Mouse (Mus musculus) hindlimb bud, embryonic 11.5 days (tissue): ENCODE measurements around the gene Sik1.

Experiments
- DNase-seq: peaks from one replicate; pipeline ENCODE4 v3.0.0-alpha.2; 2012; ENCODE audit warnings: low read depth, low spot score; ENCODE audit errors: extremely low spot score

The Sik1 gene

DNA sequence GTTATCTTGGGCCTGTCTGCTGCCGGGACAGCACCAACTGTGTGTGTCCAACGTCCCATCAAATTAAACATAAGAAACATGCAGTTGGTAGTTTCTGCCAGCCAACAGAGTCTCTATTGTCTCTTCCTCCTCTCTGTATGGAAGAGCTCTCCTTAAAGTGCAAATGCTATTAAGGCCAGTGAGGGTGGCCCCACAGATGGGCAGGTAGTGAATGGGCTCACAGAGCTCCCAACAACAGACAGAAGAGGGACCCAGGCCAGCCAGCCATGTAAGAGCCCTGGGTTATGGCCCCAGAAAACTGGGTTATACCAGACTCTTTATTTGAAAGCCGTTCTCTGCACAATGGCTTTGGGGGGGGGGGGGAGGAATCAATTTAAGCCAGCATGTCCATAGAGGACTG, 21.2 kb upstream of the Sik1 start:
- no peak for DNase-seq

DNA sequence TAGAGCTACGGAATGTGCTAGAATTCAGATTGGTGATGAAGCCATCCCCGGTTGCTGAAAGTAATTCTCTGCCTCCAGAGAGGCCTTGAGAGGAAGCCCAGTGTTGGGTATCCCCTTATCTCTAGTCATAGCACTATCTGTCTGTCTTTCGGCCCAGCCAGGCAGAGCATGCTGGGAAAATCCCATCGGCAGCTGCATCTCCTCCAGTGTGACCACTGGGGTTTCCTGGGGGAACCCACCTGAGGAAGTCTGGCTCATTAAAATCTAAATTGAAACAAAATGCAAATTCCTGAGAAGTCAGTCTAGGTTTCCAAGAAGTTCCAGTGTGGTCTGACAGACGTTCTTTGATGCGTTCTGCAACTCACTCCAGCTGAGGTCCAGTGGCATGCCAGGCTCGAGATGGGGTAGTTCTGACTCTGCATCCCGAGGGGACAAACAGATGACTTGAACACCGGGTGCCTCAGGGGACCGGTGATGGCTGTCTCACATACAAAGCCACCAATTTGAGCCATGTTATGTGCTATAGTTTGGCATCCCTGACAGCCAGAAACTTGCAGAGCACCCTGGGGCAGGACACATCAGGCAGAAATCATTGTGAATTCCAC, 19.8 kb upstream of the Sik1 start:
- no peak for DNase-seq

DNA sequence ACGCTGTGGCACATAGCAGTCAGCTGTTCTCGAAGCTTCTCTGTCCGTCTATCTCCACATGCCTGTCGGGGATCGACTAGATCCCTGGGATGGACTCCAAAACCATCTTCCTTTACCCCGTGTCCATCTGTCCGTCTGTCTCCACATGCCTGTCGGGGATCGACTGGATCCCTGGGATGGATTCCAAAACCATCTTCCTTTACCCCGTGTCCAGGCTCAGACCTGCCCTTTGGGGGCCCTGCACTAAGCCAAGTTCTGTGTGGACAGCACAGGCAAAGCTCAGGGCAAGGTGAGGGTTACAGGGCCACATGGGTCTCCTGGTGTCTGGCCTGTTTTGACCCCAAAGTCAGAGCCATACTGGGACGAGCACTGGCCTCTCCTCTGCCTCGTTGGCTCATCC, 19.1 kb upstream of the Sik1 start:
- DNase-seq: no peak

DNA sequence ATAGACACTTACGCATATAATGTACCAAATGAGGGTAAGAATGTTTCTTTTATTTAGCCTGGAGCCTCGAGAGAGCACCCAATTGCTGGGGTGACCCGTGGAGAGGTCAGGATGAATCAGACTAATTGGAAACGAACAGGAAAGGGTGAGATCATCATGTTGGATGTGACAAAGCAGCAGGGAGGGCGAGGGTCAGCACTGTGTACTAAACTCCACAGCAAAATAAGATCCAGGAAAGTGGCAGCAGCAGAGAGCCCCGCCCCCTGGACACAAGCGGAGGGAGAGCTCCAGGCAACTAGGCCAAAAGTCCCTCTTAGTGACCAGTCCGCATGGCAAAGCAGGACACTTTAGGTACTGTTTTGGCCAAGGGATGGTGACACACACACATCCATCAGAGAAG, 18.4 kb upstream of the Sik1 start:
- DNase-seq: no peak

DNA sequence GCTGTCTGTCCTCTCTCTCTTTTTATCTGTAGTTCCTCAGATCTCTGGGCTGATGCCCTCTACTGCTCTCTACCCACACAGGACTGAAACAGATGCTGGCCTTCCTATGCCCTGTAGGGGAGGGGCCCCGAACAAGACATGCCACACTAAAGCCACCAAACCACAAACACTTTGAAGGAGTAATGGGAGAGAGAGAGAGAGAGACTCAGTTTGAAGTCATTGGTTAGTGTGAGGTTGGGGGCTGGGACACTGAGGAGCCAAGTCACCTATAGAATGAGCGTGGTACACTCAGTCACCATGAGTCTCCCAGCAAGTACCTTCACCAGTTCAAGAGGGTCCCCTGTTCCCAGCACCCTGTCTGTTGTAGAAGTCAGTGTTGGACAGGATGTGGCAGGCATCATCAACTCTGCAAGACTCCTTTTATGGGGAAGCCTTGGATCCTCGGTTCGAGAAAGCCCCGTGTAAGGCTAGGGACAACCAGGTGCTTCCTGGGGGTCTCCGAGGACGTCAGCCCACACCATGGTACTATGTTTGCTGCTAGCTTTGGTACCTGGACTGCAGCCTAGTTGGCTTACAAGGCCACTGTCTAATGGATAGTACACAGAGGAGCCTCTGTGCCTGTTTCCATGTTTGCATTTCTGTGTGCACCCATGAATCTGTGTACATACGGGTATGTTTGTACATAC, 17.7 kb upstream of the Sik1 start:
- DNase-seq: no peak

DNA sequence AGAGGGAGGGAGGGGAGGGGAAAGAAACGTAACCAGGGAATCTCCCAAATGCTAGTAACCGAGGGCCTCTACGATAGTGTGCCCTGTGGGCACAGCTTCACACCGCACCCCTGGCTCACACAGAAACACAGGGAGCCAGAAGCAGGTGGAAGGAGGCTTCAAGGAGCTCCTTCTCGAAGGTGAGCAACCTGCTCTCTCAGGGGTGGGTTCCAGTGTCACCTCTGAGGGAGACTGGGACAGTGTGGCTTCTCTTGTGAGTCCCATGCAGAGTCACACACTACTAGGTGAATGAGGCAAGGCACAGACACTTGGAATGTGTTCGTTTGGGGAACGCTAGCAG, 17.2 kb upstream of the Sik1 start:
- no peak for DNase-seq

DNA sequence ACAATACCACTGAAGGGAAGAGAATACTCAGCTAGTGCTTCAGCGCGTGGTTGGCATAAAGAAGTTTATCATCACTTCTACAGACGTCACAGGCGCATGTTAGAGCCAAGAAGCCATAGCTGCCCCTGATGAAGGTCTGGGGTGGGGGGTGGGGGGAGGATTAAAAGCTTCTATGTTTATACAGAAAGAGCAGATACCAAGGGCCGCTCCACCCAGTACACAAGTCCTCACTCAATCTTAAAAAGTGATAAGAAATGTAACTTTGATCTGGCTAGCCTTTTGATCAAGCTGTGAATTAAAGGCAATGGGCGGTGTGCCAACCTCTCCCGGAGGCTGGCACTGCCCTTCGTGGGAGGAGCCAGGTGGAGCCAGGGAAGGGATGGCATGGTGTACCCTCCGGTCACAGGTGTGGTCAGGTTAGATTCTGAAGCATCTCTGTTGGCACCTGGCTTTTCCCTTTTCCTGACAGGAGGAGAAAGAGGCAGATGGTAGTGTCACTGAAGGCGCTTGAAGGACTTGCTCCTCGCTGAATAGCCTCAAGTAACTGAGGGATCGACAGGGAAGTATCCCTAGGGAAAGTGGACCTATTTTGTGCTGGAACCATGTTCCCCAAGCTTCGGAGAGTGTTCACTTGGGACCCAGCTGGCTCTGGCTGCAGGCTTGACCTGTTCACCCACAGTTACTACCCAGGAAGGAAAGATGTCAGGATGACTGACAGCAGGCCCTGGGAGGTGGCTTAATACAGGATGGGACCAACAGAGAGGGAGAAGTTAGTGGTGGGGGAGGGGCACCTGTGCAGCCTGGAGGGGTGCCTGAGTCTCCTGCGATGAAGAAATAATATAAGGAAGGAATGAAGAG, 16.6 kb upstream of the Sik1 start:
- no peak for DNase-seq

DNA sequence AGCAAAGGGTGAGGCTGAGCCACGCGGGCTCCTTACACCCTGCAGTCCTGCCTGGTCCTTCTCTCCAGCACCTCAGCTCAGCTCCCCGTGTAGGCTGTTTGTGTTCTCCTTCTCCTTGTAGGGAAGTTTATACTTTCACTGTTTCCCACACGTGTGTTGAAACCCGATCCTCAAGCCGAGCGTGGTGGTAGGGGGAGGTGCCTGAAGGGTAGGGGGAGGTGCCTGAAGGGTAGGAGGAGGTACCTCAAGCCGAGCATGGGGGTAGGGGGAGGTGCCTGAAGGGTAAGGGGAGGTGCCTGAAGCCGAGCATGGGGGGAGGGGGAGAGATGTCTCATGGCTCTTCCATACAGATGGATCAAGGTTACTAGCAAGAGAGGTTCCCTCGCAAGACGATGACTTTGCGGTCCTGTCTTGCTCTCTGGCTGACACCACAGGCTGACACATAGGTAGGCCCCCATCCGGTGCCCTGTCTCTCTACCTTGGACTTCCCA, 15.4 kb upstream of the Sik1 start:
- no peak for DNase-seq

DNA sequence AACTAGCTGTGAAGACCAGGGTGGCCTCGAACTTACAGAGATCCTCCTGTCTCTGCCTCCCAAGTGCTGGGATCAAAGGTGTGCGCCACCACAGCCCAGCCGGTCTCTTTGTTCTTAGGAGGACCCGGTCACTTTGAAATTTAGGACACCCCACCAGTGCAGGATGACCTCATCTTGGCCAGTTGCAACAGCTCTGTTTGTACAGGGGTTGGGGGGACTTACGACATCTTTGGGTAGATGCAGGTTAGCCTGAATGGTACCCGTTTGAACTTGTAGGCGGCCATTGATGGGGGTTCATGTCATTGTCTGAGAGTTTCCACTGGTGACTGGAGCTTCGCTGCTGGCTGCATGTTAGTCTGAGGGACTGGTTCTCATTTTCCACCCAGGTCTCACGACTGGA, 14.8 kb upstream of the Sik1 start:
- no peak for DNase-seq

DNA sequence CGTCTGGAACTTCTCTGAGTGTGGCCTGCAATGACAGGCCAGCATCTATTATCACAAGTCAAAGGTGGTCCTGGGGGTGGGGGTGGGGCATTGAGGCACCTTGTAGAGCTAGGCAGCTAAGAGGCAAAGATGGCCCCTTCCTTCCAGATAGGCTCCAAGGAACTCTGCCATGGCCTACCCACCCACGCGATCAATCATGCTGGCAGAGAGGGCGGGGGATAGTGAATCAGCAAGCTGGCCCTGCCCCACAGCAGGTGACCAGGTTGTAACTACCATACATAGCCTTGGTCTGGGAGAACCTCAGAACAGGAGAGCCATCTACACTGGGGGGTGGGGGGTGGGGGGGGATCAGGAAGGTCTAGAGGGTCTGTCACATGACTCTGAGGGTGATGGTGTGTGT, 12.5 kb upstream of the Sik1 start:
- DNase-seq: no peak

DNA sequence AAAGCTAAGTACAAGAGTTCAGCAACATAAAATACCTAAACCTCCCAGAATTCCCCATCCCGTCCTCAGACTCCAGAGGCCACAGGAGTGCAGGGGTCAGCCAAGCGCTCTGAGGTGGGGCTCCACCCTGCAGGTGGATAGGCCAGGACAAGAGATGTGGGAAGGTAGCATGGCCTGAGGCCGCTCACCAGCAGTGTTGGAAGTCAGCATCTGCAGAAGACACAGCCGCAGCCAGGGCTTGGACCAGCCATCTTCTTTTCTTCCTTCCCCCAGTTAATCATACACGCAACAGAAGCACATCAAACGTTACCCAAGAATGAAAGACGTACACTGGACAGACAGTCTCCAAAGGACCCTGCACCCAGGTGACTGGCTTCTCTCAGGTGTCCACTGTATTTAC, 11.5 kb upstream of the Sik1 start:
- DNase-seq: no peak

DNA sequence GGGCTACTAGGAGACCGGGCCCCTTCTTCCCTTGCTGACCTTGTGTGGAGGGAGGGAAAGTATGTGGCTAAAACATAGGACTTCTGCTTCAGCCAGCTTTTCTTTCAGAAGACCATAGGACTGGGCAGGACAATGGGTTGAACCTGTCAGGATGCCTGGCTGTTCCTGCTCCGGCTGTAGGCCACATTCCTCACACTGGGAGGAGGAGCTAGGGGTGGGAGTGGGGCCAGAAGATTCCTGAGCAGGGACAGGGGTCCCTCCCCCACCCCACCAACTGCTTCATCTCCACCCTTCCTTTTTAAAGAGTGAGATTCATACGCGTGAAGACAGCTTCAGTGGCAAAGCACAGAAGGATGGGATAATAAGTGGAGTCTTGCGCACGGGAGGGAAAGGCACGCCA, 10.0 kb upstream of the Sik1 start:
- DNase-seq: no peak

DNA sequence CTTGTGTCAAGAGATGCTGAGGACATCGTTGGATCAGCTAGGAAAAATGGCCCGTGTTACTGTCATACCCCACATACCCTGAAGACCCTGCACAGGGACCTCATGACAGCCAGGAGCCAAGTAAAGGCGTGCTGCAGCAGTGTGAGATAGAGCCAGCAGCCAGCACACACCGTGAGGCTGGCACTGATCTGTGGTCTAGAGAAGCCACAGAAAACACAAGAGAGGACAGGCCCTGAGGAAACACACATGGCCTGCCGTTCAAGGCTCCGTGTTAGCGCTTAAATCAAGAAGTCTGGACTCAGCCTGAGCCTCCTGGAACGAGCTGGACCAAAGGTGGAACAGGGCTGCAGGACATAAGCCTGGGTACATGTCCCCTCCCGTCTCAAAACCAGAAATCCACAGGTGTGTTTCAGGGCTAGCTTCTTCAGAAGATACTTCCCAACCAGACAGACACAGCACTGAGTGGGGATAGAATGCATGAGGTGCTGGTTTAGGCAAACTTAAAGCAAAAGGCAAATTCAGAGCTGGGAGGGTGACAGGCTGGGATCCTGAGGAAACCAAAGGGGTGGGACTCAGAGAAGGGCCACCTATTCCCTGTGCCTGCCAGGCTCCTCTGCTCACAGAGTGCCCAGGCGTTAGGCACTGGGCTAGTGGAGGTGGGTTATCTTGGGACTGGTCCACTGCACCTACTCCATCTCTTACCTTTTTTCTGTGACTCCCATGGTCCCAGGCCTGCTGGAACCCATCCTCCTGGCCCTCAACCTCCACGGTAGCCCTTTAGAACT, 9.3 kb upstream of the Sik1 start:
- DNase-seq: no peak

DNA sequence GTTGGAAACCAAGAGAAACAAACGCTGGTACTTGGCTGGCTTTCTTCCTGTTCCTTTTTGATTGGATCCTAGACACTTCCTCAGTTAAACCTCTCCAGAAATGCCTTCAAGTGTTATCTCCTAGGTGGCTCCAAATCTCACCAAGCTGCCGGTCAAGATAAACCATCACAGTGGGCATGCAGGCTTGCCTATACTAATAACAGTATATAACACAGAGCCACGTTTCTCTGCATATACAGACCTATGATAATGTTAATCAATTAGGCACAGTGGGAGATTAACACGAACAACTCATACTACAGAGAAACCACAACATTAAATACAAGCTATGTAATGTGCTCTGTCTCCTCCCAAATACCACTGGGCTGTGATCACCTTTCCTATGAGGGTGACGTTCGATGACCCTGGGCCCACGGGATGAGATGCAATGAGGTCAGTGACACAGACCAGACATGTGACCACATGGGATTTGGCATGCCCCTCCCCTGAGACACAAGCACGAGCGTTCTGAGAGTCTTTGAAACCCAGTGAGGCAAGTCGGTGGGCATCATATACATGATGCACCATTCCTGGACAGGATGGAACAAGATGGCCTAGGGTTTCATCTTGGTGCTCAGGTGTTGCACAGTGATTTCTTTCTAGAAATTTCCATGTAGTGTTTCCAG, 7.7 kb upstream of the Sik1 start:
- DNase-seq: no peak

DNA sequence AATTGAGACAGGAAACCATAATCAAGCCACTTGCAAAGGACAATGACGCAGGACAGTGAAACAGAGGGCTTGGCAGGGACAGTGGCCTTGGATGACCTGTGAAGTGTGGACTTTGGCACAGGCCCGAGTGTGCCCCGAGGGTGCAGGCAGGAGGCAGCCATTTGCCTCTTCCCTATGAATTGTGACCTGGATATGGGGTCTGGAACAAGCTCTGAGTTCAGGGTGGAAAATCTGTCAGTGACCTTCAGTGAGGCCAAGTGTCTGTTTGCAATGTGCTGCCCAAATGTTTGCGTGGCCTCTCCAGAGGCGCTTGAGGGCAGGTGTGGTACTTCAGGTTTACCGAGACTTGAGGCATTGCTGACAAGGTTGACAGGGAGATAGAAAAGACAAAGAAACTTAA, 6.5 kb upstream of the Sik1 start:
- DNase-seq: no peak

DNA sequence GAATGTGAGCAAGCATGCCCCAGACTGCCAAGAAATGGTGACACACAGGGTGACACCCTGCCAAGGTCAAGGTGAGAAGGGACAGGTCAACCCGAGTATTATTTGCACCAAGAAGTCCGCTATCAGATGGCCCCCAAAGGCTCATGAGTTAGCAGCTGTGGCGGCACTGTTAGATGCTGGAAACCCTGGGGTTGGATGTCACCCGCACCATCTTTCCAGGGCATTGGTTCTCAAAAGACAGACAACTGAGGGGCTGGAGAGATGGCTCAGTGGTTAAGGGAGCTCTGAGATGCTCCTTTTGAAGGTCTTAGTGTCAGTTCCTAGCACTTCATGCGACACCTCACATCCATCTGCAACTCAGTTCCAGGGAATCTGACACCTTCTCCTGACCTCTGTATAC, 6.1 kb upstream of the Sik1 start:
- no peak for DNase-seq

DNA sequence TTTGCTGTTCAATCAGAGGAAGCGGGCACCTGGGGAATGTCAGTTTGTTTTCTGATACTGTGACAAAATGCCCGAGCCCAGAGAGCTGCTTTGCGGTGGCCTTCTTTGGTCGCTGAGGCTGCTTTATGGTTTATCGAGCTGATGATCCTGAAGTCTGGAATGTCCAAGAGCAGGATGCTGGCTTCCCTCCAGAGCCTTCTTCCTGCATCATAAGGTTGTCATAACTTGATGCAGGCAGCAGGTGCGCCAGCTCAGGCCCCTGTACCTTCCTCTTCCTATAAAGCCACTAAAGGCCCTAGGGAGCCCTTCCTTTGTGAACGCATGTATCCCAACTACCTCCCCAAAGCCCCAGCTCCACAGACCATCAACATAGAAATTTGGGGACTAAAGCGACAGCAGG, 5.3 kb upstream of the Sik1 start:
- no peak for DNase-seq

DNA sequence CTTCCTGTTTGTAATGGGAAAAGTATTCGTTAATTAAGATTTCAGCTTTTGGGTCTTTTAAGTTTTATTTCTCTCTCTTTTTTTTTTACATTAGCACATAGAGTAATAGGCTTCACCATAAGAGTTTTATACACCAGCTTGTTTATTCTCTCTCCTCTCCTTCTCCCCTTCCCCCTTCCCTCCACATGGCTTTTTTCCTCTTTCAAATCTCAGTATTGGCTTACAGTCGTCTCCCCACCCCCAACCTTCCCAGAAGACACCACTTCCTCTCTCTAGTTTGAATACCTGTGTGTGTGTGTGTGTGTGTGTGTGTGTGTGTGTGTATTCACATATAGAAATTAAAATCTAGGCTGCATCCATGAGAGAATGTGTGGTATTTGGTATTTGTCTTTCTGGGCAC, 3.8 kb upstream of the Sik1 start:
- DNase-seq: no peak

DNA sequence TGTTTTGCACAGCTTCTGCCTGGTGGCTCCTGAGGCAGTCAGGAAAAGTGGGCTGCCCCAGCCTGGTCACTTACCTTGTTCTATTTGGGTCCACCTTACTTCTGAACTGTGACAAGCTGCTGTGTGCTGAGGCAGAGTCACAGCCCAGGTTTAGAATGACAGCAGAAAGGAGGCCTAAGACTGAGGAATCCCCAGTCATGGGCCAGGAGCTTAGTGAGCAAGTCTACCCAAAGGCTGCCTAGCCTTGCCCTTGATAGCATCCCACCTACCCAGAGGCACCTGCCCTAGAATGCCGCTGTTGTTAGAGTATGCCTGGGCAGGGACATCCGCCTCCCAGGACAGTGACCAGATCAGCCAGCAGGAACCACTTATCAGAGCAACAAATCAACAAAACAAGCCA, 3.2 kb upstream of the Sik1 start:
- no peak for DNase-seq

DNA sequence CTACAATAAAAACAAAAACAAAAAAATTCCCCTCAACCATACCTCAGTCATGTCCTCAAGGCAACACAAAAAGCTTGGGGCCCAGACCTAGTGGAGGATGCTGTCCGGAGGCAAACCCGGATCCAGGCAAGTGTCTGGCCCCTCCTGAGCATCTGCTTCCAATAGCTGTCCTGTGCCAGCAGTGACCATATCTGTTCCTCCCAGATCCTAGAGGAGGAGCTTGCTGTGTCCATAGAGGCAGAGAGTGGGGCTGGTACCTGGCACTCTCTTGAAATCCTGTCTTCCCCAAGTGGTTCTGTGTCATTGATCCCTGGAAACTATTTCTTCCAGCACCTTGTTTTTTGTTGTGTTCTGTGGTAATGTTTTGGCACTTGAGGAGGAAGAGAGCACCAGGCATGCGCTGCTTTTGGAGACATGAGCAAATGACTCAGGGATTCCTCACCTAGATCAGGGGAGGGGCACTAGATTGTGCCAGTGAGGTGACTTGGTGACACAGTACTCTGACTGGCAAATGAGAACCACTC, 2.4 kb upstream of the Sik1 start:
- no peak for DNase-seq

DNA sequence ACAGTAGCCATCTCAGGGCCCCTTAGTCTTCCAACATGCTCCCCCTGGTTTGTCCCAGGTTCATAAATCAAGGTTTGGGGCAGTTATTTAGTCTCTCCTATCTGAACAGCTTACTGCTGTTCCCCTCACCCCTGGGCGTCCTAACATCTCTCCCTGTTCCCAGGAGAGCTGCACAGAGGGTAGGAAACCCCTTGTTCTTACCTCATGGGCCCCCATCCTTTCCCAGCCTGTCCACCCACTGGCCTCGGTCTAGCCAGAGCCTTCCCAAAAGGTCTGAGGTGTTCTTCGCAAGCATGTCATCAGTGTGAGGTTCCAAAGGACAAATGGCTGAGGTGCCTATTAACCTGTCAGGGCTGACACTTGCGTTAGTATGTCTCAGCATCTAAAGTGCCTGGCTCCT, 1.6 kb upstream of the Sik1 start:
- no peak for DNase-seq
